Mouse (Mus musculus) forebrain, postnatal 0 days (tissue): ENCODE results near the gene Cep350. TPM values are rescaled to one million over a fixed set of nuclear protein-coding genes. Genes with fewer than 3 reads are reported as not detected.

ENCODE experiments used
- ATAC-seq: fragments of 200-750 bp; cut with Nextera tagmentation; 2 replicates; pipeline ENCODE4 v1.8.0; 2017; ENCODE audit warnings: mild to moderate bottlenecking, moderate library complexity
- DNase-seq: peaks from one replicate; pipeline ENCODE4 v3.0.0-alpha.2; 2015
- H3K27ac ChIP-seq: fragments of 300-500 bp; sonication (generic); 2 replicates; pipeline ENCODE4 v1.5.1; 2014; ENCODE audit warnings: low read depth, mild to moderate bottlenecking, antibody characterized with exemption, low read length, moderate library complexity, mixed read lengths
- H3K27me3 ChIP-seq: fragments of 300-500 bp; sonication (generic); 2 replicates; pipeline ENCODE4 v1.6.1; 2014; ENCODE audit warnings: mild to moderate bottlenecking, low read length, mixed read lengths; ENCODE audit not compliant: insufficient read depth
- H3K36me3 ChIP-seq: fragments of 300-500 bp; sonication (generic); 2 replicates; pipeline ENCODE4 v1.6.1; 2014; ENCODE audit warnings: mild to moderate bottlenecking, moderate library complexity; ENCODE audit not compliant: insufficient read depth
- H3K4me1 ChIP-seq: fragments of 300-500 bp; sonication (generic); 2 replicates; pipeline ENCODE4 v1.6.1; 2014; ENCODE audit warnings: antibody characterized with exemption; ENCODE audit not compliant: insufficient read depth
- H3K4me2 ChIP-seq: fragments of 300-500 bp; sonication (generic); 2 replicates; pipeline ENCODE4 v1.6.1; 2014; ENCODE audit warnings: low read depth, mild to moderate bottlenecking, moderate library complexity
- H3K4me3 ChIP-seq: fragments of 300-500 bp; sonication (generic); 2 replicates; pipeline ENCODE4 v1.5.1; 2014; ENCODE audit warnings: low read depth, low read length, mixed read lengths
- H3K9ac ChIP-seq: fragments of 300-500 bp; sonication (generic); 2 replicates; pipeline ENCODE4 v1.6.1; 2014; ENCODE audit warnings: mild to moderate bottlenecking
- H3K9me3 ChIP-seq: fragments of 300-500 bp; sonication (generic); 2 replicates; pipeline ENCODE4 v1.6.1; 2016; ENCODE audit warnings: low read length
- CTCF ChIP-seq: sonication (generic); IDR thresholded peaks from 2 replicates; pipeline ENCODE4 v1.5.1; 2016; ENCODE audit warnings: antibody characterized with exemption, control low read depth, low read depth
- WGBS: fragments of 180-500 bp; shearing (Covaris S2); extraction: QIAGEN DNeasy Blood & Tissue Kit; methylation state at CpG from one replicate; pipeline ENCODE4 v1.1.7; 2014; 5-methylcytosine and 5-hydroxymethylcytosine counted together
- polyA plus RNA-seq: library from polyadenylated mRNA; unstranded; fragments of >200 nt; fragmentation: Nextera tagmentation; extraction: Ambion mirVana; gene quantifications from 2 replicates; pipeline ENCODE4 v1.2.1, GENCODE M21; 2015
- total RNA-seq: library from RNA; depleted of rRNA; stranded (reverse); fragments of >200 nt; gene quantifications from 2 replicates; pipeline ENCODE4 v1.2.3, GENCODE M21; 2014

The Cep350 gene
- total and polyA plus RNA-seq, 2 experiments from 2014 or later, result 10.1 to 34.1 TPM

DNA sequence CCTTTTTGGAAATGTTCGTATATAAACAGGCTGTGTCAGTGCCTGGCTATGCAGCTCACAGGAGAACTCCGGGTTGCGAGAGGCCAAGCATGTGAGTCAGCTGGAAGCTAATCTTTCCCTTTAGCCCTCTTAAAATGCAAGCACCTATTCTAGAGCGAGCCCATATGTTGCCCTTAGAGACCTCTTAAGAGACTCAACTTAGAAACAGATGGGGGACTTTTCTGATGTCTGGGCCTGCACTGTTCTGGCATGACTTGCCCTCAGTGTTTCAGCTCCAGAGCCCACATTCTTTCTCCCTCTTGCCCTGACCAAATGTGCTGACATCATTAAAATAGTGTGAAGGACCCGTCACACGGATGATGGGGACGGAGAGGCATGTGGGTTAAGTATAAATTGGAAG is 162.4 kb downstream of the Cep350 start:
- Histone ChIP-seq H3K9me3 (no peaks in the 10 kb centered on the region), H3K36me3 (no peaks in the 10 kb centered on the region), H3K4me2 (no peak overlapping the region), H3K4me3 (no peak overlapping the region), H3K4me1 (peaks cover 6% of the 10 kb centered on the region; the same call in 1 of the 2 replicates), H3K9ac (no peak overlapping the region), H3K27ac (no peak overlapping the region), H3K27me3 (no peaks in the 10 kb centered on the region)
- no peak for TF ChIP-seq CTCF
- ATAC-seq (no peak), DNase-seq (no peak)
- WGBS, result 60% methylated on average over 7 of the region's 7 CpGs

DNA sequence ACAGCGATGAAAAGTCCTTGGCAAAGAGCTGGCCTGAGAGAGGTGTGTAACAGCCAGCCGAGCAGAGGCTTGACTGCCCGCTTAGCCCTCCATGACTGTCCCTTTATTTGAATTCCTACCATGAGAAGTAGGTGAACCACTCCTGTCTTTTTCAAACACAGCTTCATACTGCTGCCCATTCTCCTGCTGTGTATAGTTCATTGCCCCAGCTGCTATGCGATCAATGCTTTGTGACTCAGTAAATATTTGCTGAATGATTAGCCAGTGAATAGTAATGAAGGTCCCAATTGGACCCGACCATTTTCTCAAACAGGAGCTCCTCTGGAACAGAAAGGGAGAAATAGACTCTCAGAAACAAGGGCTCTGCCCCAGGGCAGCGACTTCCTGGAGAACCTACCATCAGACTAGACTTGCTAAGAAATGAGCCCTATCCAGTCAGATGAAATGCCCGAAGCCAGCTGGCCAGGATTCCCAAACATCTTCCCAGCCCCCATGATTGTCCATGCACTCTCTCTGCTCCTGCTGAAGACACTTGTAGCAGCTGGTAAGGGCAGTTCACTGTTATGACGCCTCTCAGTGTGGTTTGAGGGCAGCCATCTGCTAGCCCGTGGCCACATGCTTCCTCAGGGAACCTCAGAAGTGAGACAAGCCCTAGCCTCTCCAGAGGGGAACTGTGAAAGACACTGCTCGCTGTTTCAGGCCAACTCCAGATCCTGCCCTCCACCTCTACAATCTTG is 163.2 kb downstream of the Cep350 start:
- no peak overlapping the region for H3K4me2 ChIP-seq
- H3K36me3 ChIP-seq, result no peaks in the 10 kb centered on the region
- H3K4me1 ChIP-seq, result peaks cover 6% of the 10 kb centered on the region; the same call in 1 of the 2 replicates
- DNase-seq (no peak), ATAC-seq (no peak)
- H3K9ac ChIP-seq, result no peak overlapping the region
- no peaks in the 10 kb centered on the region for H3K27me3 ChIP-seq
- 69% methylated on average over 10 of the region's 10 CpGs for WGBS
- no peak overlapping the region for H3K4me3 ChIP-seq
- no peak for TF ChIP-seq CTCF
- no peak overlapping the region for H3K27ac ChIP-seq
- H3K9me3 ChIP-seq, result no peaks in the 10 kb centered on the region

DNA sequence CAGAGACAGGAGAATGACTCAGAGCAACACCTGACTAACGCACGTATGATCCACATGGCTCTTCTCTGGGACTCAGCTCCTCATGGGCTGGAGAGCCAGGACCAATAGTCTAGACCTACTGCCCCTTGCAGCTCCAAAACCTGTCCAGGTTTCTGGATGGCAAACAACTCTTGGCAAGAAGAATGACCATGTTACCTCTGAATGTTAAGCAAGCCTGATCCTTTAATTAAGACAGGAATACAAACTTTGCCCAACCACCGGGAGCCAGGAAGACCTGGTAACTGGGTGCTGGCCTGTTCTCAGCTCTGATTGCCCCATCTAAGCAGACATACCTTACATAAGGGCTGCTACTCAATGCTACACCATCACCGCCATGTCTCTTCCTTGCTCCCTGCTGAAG is 164.8 kb downstream of the Cep350 start:
- no peak for DNase-seq
- peaks cover 2% of the 10 kb centered on the region; the same call in 1 of the 2 replicates for H3K36me3 ChIP-seq
- ATAC-seq, result no peak
- H3K4me3 ChIP-seq, result no peak overlapping the region
- no peak for TF ChIP-seq CTCF
- no peaks in the 10 kb centered on the region for H3K9me3 ChIP-seq
- H3K9ac ChIP-seq, result no peak overlapping the region
- H3K4me2 ChIP-seq, result no peak overlapping the region
- no peak overlapping the region for H3K27ac ChIP-seq
- 96% methylated on average over 4 of the region's 4 CpGs for WGBS
- H3K4me1 ChIP-seq, result peaks cover 6% of the 10 kb centered on the region; the same call in 1 of the 2 replicates
- no peaks in the 10 kb centered on the region for H3K27me3 ChIP-seq

DNA sequence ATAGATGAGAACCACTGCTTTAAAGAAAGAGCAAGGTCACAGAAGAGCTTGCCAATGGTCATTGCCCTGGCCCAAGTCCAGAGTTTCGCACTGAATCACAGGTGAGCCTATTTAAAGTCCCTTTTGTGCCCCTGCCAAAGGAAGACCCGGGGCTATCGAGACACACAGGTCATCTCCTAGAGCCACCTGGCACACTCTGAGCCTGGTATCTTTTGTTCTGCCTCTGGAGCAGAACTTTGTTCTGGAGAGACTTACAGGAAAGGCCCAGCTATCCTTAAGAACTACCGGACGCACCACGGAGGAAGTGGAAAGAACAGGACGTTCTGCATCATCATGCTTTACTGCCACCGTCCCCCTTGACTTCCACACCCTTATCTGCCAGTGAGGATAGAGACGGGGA is 167.4 kb downstream of the Cep350 start:
- H3K4me3 ChIP-seq, result no peak overlapping the region
- H3K36me3 ChIP-seq, result peaks cover 10% of the 10 kb centered on the region
- TF ChIP-seq CTCF, result no peak
- no peak overlapping the region for H3K27ac ChIP-seq
- H3K9me3 ChIP-seq, result no peaks in the 10 kb centered on the region
- no peak overlapping the region for H3K4me2 ChIP-seq
- ATAC-seq, result no peak
- no peaks in the 10 kb centered on the region for H3K27me3 ChIP-seq
- 92% methylated on average over 9 of the region's 9 CpGs for WGBS
- DNase-seq, result no peak
- H3K9ac ChIP-seq, result no peak overlapping the region
- no peaks in the 10 kb centered on the region for H3K4me1 ChIP-seq

DNA sequence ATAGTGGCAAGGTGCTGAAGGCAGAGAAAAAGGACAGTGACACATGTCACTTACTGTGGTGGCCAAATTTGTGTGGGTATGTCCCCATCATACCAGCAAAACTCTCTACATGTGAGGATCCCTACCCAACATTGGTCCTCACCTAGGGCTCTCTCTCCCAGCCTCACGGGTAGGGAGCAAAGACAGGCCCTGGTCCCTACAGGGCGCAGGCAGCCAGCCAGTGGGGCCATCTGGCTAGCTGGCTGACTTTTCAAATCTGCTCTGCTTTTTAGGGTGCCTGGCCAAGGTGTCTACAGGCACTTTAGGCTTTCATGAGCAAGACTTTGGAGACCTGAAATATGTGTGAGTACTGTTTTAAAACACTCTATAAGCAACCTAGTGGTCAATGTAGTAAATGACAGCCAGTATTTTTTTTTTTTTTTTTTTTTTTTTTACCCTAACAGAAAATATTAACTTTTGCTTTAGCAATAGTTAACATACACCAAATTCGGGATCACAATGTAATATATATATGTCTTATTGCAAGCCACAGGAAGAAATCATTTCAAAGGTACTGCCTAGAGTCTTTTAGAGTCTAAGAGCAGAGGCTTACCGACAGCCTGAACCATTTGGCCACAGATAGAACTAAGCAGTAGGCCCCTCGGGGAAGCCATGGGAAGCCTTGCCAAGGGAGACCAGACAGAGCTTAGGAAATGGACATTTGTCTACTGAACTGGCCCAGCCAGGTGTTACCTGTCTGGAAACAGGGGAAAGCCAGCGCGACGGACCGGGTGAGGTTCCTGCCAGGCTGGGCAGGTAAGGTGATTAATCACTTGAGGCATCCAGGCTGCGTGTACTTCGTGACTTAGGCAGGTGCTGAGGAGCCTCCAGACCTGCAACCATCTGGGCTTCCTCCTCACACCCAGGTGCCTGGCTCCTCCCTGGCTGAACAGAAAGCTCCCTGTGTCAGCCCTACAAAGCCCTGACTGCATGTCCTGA is 171.8 kb downstream of the Cep350 start:
- no peak for TF ChIP-seq CTCF
- Histone ChIP-seq H3K9ac (no peak overlapping the region), H3K27ac (no peak overlapping the region), H3K4me2 (no peak overlapping the region), H3K9me3 (no peaks in the 10 kb centered on the region), H3K4me3 (no peak overlapping the region), H3K27me3 (no peaks in the 10 kb centered on the region), H3K4me1 (no peaks in the 10 kb centered on the region), H3K36me3 (peaks cover 10% of the 10 kb centered on the region)
- no peak for ATAC-seq
- no peak for DNase-seq
- 85% methylated on average over 11 of the region's 11 CpGs for whole genome bisulfite sequencing

DNA sequence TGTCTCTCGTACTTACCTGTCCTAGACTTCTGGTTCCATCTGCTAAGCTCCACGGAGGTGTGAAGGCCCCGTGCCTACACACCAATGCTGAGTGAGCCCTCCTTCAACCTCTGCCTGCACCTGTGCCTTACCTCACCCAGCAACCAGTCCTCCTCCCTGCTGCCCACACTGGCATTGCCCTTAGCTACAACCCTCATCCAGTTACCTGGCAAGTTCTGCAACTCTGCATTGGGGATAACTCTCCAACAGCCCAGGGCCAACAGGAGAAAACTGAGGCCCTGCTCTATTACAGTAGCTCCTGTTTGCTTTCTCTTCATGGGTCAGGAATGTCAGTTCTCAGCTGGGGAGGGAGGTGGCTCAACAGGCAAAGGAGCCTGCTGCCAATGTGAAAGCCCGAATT is 175.1 kb downstream of the Cep350 start:
- 96% methylated on average over 4 of the region's 4 CpGs for WGBS
- ATAC-seq, result no peak
- no peak overlapping the region for H3K9ac ChIP-seq
- H3K9me3 ChIP-seq, result no peaks in the 10 kb centered on the region
- H3K27me3 ChIP-seq, result no peaks in the 10 kb centered on the region
- no peaks in the 10 kb centered on the region for H3K4me1 ChIP-seq
- no peak overlapping the region for H3K4me3 ChIP-seq
- no peak for TF ChIP-seq CTCF
- no peak for DNase-seq
- H3K27ac ChIP-seq, result no peak overlapping the region
- no peak overlapping the region for H3K4me2 ChIP-seq
- peaks cover 24% of the 10 kb centered on the region for H3K36me3 ChIP-seq

DNA sequence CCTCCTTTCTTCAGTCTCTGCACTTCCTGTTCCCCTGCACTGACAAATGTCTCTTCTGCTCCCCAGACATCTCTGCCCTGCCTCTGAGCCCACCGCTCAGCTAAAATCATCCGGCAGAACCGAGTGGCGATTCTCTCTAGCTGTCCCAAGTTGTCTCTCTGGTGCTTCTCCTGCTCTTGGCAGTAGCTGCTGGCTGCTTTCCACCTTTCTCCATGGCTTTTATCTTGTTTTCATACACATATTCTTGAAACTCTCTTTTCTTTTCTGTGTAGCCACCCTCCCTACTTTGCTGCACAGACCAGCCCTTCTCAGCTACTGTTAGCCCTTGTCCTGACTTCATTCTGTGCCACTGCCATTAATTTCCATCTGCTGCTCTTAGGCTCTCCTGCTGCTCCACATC is 175.6 kb downstream of the Cep350 start:
- ATAC-seq, result no peak
- Histone ChIP-seq H3K27me3 (no peaks in the 10 kb centered on the region), H3K9me3 (no peaks in the 10 kb centered on the region), H3K9ac (no peak overlapping the region), H3K4me1 (no peaks in the 10 kb centered on the region), H3K4me2 (no peak overlapping the region), H3K36me3 (peaks cover 25% of the 10 kb centered on the region), H3K4me3 (no peak overlapping the region), H3K27ac (no peak overlapping the region)
- no peak for TF ChIP-seq CTCF
- no peak for DNase-seq
- WGBS, result 56% methylated on average over 4 of the region's 4 CpGs
